Mouse (Mus musculus) CD4-positive, CD25-positive, alpha-beta regulatory T cell, adult 4 months (primary cell): ENCODE data around the gene Fam118b. TPM values are rescaled to one million over a fixed set of nuclear protein-coding genes. Genes with fewer than 3 reads are reported as not detected.

Experiments
- ATAC-seq: one replicate; pipeline ENCODE4 v1.8.0; 2017
- polyA plus RNA-seq, 2 experiments: library from polyadenylated mRNA; unstranded; fragments of 100-300 nt; shearing (Covaris generic); gene quantifications; one replicate each; pipeline ENCODE4 v1.2.1; 2017

Gene Fam118b
- polyA plus RNA-seq, 2 experiments from 2014 or later: 53.5 to 68.9 TPM

DNA sequence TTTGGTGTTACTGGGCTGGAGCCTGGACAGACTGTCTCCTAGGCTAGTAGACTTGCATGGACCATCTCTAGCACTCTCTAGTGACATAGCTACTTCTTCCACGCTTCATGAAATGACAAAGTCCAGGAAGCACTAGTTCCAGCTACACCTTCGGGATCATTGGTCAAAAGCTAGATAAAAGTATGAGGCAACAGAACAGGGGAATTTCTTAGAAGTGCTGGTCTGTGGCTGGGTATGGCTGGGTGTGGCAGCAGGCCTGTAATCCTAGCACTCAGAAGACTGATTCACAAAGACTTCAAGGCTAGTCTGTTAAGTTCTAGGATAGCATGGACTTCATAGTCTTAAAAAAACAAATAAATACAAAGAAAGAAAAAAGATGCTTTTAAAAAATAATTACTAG lies 4.2 kb downstream of the Fam118b start:
- ATAC-seq: no peak

DNA sequence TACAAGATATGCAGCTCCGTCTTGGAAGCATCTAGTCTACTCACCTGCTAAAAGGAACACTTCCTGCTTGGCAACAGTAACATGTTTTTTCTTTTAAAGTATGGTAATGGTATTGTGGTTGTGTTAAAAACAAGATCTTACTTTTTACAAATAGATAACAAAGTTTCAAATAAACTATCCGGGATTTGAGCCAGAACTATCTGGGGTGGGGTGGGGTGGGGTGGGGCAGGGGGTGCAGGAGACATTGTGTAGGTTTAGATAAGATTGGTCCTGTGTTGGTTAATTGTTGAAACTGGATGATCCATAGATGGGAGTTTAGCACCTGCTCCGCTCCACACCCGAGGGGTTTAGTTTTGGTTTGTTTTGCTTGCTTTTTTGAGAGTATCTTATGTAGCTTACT lies 5.2 kb downstream of the Fam118b start:
- ATAC-seq: no peak

DNA sequence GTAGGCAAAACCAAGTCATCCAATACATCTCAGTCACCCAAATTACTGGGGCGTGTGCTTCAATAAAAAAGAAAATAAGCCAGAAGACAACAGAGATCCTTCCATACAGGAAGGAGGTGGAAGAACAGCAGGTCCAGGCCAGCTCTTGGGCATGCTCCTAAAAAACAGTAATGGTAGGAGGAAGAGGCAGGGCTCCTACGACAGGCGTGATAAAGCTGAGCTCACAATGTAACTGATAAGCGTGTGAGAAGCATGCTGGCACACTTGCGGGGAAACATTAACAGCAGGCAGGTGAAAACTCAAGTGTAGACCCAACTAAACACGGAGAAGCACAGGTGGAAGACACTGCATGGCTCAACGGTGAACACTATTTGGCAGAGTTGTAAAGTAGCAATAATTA lies 10.2 kb downstream of the Fam118b start:
- no peak for ATAC-seq

DNA sequence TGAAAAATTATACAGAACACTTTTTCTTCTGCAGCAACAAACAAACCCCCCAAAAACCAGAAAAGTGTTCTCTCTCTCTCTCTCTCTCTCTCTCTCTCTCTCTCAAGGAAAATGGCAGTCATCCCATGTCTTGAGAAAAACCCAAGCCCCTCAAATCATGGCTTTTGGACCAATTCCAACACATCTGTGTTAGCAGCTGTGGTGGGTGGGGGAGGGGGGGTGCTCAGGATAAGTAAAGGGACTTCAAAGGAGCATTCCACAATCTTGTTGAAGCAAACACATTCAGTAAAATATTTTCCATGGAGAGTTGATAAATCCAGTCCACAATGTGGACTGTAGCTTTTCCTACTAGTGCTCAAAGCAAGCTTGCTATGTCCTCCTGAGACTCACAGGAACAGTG lies 18.1 kb downstream of the Fam118b start:
- no peak for ATAC-seq

DNA sequence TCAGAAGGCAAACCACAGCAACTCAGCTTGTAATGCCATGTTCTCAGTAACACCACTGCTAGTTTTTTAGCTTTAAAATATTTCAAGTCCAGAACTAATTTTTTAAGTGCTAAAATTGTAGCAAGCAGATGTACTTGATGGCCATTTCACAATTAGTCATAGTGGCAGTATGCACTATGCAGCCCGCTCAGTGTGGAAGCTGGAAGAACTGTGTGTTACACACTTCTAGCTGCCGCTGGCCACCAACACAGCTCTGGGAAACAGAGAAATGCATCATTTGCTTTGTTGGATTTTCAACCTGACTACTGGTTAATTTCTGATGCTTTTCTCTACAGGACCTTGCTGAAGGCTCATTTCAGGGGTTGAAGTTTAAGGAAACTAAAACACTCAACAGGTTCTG lies 20.2 kb downstream of the Fam118b start:
- ATAC-seq: no peak

DNA sequence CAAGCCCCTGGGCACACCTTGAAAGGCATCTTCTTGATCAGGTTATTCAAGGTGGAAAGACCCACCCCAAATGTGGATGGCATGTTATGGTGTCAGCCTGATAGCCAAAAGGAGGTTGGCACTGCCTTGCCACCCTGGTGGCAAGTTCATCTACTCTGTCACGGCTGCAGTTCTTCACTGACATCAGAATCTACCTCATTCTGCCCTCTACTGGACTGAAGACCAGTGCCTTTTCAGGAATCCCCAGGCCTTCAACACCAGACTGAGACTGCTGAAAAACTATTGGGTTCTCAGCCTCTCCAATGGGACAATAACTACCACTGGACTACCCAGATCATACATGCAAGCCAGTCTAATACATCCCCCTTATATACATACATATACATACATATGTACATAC lies 27.9 kb downstream of the Fam118b start:
- ATAC-seq: no peak

DNA sequence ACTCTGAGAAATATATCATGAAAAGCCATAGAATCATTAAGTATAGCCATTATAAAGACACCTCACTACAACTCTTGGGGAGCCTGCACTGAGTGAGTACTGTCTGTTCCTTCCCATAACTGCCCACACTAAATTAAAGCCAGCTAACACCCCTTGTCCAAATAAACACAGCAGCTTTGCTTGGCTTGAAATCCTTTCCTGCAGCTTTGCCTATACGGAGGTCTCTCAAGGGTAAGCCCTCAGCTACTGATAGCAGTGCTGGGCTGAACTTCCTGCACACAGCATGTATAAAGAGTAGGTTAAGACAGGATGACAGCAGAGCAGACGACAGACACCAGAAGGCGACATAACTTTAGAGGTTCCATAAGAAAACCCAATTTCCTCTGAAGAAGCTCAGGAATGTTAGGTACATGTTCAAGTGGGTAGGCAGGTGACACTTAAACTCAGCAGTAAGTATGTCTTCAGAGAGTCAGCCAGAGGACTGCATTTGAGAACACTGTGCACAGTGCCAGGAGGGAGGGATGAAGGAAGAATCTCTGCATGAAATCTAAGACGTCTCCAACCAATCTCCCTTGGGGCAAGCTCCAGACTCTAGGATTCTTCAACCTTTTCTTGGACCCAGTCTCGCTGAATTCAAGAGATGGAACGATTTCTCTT lies 28.6 kb downstream of the Fam118b start:
- ATAC-seq: no peak

DNA sequence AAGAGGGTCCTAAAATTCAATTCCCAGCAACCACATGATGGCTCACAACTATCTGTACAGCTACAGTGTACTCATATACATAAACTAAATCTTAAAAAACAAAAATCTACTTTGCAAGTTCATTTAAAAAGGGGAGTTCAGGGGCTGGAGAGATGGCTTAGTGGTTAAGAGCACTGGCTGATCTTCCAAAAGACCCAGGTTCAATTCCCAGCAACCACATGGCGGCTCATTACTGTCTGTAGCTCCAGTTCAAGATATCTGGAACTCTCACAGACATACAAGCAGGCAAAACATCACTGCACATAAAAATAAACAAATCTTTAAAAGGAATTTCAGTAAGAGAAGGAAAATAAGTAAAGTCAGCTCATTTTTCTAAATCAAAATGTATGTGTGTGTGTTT lies 29.2 kb downstream of the Fam118b start:
- ATAC-seq: no peak

DNA sequence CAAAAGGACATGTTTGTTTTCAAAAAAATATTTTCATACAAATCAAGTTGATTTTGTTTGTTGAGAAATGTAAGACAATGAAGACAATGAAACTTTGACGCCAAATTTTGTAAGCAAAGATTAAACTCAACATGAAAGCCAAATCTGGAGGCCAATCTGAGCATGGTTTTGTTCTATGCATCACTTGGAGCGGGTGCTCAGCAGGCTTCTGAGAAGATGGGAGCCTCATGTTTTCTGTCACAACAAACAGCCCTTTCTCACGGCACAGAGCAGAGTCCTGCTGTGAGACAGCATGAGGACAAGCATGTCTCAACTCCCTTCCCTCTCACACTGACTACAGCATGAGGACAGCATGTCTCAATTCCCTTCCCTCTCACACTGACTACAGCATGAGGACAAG lies 31.6 kb downstream of the Fam118b start:
- ATAC-seq: no peak

DNA sequence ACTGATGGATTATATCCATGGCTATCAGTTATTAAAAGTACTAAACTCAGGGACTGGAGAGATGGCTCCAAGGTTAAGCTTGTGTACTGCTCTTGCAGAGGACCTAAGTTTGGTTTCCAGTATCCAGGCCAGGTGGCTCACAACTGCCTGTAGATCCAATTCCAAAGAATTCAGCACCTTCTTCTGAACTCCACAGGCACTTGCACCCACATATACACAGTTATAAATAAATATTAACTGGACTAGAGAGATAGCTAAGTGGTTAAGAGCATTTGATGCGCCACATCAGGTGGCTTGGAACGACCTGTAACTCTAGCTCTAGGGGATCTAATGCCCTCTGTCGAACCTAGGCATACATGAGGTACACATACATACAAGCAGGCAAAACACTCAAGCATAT lies 38.9 kb downstream of the Fam118b start:
- no peak for ATAC-seq

DNA sequence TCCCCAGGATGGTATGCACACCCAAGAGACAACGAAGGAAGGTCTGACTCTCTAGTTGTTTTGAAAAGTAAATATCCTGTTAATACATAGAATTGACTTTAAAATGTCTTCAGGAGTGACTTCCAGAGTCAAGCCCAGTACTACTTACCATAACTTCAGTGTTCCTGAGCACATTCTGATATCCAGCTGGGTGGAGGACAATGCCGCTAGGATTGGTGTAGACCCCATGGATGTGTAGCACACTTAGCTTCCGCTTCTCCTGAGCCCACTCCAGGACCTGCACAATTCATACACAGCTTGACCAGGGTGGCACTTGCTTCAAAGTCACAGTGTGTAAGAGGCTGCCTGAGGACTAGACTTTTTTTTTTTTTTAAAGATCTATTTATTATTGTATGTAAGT lies 44.1 kb downstream of the Fam118b start:
- no peak for ATAC-seq

DNA sequence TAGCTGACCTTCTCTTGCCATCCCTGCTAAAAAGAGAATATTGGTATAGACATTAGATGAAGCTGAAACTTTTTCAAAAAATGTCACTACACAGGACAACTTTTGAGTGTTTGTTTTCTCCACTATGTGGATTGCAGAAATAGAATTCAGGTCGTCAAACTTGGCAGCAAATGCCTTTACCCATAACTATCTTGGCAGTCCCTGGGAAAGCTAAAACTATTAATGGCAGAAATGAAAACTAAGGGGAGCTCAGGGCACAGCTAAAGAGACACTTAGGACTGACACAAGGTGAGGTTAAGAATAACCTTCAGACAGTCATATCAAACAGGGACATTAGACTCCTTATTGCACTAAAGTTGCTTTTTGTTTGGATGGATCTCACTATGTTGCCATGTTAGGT lies 49.6 kb downstream of the Fam118b start:
- no peak for ATAC-seq

DNA sequence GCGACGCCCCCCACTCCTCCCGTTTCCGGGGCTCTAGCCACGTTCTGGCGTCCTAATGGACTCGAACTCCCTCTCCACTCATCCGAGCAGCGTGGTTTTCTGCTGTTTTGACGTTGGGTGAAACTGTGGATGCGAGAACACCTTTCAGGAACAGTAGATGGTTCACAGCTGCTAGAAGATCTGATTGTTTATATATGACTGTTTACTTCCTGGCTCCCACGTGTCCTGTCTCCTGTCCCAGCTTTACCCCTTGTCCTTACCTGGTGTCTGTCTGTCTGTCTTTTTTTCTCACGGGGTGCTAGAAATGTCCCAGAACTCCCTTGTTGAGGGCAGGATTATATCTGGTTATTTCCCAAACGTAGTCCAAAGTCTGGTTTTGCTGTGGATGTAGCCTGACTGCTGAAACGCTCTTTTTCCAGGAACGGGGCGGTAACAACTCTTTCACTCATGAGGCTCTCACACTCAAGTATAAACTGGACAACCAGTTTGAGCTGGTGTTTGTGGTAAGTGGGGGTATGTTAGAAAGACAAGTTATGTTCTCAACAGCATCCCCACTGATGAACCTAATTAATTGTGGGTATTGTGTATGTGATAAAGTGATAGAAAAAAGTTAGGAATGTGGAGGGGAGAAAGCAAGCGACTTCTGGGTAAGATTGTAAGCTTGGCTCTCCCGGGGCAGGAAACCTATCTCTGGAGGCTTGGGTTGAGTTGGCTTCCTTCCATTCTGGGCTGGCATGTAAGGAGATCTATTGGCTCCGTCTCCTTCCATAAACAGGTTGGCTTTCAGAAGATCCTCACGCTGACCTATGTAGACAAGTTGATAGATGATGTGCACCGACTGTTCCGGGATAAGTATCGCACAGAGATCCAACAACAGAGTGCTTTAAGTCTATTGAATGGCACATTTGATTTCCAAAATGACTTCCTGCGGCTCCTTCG lies 55.8 kb downstream of the Fam118b start:
- ATAC-seq: peak; percentile 7

DNA sequence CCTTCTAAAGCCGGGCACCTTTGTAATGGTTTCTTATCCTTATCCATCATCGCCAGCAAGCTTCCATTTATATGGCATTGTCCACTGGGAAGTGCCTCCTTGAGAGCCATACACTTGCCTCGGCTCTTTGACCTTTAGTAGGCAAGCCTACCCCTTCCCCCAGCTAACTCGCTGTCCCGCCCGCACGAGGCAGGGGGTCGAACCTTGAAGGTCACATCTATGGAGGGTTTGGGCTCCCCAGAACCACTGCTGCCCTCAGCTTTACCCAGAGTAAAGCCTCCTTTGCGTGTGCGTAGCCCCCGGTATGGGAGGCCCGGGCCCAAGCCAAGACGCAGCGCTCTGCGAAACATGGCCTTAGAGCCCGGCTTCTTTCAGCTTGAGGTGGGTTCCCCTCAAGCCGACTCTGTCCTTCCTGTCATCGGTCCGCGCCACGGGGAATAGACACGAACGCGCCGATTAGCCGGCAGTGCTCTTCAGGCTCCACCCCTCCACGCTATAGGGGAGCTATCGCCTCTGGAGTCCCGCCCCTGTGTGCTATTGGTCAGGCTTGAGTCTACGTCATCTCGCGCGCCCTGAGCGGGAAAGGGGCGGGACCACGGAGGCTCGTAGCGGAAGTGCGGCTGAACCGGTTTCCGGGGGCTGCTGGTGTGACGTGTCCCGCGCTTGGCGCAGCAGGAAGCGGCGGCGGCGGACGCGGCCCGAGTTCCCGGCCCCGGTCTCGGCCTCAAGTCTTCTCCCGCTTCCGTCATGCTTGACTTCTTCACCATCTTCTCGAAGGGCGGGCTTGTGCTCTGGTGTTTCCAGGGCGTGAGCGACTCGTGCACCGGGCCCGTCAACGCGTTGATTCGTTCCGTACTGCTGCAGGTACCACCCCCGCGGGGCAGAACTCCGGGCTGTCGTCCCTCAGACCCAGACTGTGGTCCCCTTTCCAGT lies 56.8 kb downstream of the Fam118b start, which contains the start of gene Foxred1:
Gene Foxred1 (minus strand): TSS at position 514 of the 933 bp plus-strand sequence.
- ATAC-seq: peak; percentile 96

DNA sequence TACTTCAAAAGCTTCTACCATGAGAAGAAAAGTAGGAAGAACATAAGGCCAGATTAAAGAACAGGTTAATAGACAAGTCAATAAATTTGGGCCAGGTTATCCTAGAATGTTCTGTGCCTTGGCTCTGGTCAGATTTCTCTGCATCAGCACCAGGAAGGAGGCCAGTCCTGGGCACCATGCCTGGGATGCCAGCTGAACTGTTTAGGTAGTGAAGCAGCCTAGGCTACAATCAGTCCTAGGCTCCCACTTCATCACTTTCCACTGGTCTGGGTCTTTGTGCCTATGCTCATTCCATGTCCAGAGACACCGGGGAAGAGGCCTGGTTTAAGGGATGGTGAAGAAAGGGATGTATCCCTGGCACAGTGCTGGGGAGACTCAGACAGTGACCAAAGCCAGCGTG lies 63.2 kb downstream of the Fam118b start:
- ATAC-seq: no peak

DNA sequence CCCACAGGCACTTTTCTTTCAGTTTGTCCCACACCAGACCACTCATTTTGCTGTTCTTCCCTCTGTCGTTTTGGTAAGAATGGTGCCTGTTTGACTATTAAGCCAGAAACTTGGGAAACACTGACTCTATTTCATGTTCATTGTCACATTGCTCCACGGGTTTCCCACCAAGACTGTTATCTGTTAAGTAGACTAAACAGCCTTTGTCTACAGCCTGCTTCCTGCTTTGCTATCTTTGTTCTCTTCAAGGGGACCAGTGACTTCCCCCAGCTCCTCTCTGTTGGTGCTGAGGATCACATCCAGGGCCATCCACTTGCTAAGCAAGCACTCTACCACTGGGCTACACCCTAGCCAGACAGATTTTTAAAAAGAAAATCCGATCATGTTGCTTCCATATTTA lies 64.1 kb downstream of the Fam118b start:
- ATAC-seq: no peak

DNA sequence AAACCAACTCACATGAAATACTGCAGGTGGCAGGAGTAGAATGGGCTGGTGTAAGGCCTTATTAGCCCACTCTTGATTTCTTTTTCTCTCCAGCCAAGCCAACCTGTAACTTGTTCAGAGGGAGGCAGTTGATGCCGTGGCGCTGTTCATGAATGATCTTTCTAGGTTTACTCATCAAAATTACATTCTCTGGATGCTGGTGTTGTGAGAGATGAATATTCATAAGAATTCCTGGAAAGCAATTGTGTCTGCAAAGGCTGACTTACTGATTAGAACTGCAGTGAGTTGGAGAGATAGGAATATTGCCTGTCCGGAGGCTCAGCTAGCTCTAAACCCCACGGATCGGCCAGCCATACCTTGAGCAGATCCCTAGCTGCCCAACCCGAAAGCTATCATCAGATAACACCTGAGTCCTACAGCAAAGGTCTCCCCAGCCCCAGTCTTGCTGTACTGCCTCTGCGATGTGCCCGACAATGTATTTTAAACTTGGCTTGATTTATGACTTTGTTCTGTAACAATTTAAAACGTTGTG lies 67.0 kb downstream of the Fam118b start:
- no peak for ATAC-seq

DNA sequence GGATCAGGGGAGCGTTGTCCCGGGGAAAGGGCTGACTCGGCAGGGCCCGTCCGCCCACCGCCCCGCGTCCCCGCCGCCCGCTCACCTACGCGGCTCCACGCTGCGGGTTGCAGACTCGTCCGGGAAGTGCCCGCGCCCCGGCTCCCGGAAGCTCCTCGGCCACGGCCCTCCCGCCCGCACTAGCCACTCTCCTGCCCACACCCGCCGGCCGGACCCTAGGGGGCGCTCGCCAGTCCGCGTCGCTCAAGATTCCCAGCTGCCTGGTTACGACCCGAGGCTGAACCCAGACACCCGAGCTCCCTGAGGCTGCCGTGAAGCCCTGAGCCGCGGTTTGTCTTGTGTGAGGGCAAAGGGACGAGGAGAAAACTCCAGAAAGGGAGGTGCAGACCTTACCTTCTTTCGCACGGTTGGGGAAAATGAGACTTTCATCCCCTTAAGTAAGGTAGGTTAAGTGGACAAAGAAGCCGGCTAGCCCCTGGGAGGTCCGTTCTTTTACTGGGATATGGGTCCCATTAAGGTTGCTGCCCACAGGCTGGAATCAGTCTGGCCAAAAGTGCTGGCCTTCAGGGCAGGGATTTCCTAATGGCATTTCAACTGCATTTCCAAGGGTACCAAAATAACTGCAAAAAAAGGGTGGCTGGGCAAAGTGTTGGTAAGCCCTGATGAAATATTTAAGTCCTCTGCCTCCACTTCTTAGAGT lies 67.7 kb downstream of the Fam118b start, which contains the start of the genes Srpr and Tirap:
Gene Srpr (plus strand): TSS at position 404 of the 700 bp plus-strand sequence.
Gene Tirap (minus strand): TSS at position 520 of the 700 bp plus-strand sequence.
- peak; percentile 81 for ATAC-seq

DNA sequence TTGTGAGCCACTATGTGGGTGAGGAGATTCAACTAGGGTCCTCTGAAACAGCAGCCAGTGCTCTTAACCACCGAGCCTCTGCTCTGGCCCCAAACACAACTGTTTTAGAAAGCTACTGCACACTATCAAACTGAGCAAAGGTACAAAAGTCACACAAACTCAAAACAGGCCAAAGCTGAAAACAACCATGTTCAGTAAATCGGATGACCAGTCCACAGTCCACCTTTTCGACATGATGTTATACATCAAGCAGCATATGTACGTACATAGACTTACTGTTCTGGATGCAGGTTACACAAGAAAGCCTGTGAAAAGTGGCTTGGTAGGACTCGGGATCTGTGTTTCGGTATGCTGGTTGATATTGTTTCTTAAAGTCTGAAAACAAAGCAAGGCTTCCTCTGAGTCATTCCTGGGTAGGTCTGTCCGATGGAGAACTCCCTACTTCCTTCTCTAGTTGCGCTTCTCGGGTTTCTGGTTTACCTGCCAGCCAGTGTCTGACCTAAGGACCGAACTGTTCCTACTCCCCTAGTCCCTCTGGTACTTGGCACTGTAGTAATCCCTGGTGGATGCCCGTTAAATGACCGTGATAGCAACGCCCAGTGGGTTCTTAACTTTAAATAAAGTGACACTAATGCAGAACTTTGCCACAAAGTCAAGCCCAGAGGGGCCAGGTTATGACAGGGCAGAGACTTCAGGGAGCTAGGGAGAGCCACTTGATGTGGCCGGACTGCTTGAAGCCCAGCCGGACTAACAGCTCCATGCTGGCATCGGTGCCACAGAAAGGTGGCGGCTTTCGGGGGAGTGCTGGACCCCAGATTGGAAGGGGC lies 68.4 kb downstream of the Fam118b start:
- ATAC-seq: peak; percentile 27

DNA sequence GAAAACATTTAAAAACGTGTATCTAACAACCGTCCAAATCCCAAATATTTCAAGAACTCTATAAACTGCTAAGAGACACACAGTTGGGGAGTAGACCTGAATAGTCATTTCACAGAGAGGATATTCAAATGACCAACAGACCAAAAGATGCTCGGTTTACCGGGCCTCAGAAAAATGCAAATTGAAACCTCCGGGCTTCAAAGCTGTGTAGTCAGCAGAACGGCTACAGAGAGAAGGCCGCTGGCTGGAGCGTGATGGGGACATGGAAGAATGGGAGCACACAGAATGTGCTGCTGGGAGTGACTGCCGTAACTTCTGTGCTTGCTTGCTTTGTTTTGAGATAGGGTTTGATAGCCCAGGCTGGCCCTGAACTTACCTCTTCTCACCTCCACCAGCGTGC lies 69.3 kb downstream of the Fam118b start:
- no peak for ATAC-seq

DNA sequence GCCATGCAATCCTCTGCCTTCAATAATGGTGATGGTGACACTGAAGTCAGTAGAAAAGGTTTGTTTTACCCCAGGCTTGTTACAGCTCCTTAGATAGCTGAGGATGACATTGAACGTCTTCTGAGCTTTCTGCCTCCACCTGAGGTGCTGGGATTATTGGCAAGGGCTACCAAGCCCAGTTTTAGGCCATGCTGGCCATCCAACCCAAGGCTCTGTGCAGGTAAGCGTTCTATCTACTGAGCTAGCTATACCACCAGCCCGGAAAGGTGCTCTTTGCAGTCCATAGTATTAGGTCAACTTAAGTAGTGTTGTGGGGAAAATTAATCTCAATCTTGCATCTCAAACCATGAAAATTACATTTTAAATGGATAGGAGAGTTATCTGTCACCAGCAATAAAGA lies 70.0 kb downstream of the Fam118b start:
- ATAC-seq: no peak
